Mouse (Mus musculus): ENCODE results near the gene Stx7.
A peak's percentile ranks its signal among the peaks of the same experiment; 100 is the strongest.

The Stx7 gene

DNA sequence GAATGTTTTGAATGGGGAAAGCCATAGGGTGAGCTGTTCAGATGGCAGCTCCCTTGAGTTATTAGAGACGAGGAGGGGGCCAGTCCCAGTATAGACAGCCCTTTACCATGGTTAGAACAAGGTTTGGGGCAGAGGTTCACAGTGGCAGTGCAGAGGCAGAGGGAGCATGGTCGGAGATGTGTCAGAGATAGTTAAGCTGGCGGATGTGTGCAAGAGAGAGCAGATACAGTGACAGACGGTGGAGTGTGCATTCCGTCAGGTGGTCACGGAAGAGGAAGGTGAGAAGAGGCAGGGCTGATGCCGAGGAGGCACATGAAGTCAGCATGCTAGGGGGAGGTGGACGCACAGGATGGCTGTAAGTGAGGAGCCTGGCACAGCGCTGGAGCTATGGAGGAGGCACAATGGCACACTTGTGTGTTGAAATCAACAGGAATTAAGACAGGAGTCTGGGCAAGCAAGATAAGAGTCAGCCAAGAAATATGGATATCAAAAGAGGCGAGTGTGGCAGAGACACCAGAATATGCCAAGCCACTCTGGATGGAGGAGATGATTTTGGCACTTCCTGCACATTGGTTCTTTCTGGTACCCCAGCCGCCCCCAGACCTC, 19.0 kb downstream of the Stx7 start:
- no peak for DNase-seq

GRCm38 (mm10) chr10:24168854-24169253, 19.8 kb downstream of the Stx7 start:
- DNase-seq: no peak

DNA sequence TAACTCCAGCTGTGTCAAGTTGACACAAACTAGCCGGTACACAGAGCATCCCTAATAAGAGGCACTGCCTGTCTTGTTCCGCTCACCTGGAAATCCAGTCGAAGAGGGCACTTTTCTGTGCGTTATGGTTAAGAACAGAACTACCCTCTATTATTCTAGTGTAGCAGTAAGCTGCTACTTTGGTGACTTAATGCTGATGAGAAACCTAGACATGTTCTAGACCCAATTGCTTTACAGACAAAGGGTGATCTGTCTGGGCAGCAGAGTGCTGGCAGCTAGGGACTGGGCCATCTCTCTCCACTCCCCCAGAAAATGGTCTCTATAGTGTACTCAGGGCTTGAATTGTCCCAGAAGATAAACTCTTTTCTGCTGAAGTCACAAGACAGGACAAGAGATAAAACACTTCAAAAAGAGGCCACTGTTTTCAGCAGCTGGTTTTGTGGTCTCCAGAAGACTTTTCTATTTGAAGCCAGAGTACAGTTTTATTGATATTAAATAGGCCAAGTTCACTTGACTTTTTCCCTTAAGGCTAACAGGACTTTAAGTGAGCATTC, 22.9 kb downstream of the Stx7 start:
- no peak for DNase-seq

DNA sequence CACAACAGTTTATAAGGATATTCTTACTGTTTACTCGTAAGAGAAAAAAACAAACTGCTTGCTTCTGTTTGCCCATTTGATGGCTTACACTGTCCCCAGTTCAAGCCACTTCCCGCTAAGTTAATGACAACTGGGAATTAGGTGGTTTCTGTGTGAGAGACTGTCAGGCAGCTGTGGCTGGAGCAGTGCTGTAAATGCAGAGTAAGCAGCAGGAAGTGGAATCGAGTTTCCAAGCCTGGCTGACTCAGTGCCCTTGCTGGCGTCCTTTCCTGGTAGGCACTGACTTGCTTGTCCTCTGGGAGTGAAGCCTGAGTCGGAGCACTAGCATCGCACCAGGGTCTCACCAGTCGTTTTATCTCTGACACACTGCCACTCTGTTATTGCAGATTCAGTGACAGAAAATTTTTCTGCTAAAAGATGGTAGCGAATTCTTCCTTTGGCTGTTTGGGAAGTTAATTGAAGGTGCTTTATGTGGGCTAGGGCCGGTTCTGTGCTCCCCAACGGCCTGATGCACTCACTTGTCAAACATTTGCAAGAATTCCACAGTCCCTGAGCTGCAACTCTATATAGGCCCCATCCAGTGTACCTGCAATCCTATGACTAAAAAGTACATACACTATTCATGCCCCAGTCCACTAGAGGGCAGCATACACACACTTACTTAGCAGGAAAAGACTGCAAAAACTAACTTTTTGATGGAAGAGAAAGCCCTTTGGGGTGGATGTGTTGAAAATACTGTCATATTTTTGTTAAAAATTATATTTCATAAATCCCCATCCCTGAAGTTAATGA, 24.3 kb downstream of the Stx7 start:
- DNase-seq: peak; percentile 69 to 71

DNA sequence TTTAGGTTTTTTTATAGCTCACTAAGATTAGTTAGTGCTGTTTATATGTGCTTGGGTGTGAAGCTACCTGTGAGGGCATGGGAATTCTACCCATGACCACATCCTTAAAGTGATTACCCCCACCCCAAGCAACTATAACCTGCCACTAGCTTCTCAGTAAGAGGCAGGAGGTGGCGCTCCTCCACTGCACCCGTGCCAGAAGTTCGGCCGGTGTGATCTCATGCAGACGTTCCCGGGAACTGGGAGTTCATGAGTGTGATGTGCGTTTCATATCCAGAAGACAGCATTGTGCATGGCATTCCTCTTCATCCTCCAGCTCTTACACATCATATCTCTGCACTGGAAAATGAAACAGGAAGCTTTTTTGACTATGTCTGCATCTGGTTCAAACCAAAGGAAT, 41.3 kb downstream of the Stx7 start:
- DNase-seq: peak in 1 of 2 experiments; percentile 21

DNA sequence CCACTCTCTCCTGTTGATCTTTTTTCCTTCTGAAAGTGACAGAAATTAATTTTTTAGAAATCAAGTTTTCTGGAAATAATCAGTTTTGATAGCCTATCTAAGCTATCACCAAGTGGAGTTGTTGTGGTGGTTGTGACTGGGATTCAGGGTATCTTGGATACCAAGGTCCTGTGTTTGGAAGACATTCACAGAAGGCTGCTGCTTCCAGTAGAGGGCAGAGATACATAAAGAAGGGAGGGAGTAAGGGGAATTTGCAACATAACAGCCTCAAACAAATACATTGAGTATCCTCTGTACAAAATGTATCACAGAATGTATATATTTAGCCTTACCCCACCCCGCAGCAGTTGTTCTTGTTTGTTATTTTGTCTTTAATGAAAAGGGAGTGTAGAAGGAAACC, 42.9 kb downstream of the Stx7 start:
- DNase-seq: no peak

- no peak for DNase-seq
Observed at GRCm38 (mm10) chr10:24199303-24199702, 50.2 kb downstream of the Stx7 start.

- DNase-seq: no peak
Observed at GRCm38 (mm10) chr10:24200099-24200498, 51.0 kb downstream of the Stx7 start.

DNA sequence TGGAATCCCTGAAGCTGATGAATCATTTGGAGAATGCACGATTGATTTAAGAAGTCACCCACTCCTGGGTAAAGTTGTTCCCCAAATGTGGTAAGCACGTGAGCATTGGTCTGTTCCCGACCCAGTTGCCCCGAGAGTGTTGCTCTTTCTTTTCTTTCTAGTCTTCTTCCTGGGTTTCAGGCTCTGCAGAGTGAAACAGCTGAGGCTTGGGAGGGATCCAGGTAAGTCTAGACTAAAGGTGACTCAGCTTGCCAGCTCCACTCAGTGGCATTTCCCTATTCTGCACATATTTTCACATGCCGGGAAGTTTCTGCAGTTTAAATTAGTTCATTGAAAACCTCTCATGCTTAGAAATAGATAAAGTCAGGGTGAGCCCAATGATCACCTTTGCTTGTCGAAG, 61.0 kb downstream of the Stx7 start:
- no peak for DNase-seq

DNA sequence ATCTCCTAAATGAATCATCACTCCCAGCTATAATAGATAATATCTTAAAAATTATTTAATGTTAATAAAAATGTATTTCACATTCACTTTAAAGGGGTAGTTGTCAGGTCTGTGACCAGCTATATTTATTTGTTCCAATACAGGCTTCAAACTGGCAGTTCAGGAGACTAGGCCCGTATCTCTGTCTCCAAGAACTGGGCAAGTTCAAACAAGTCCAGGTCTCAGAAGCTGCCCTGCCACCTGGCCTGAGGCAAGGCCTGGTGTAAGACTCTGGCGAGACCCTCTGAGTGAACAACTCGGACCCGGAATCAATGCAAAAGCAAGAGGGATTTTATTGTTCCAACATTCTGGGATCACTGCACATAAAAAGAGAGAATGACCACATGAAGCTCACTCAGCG, 64.2 kb downstream of the Stx7 start:
- DNase-seq: no peak

- no peak for DNase-seq
Observed at GRCm38 (mm10) chr10:24217558-24218268, 68.6 kb downstream of the Stx7 start.

- DNase-seq: no peak
Observed at GRCm38 (mm10) chr10:24220931-24221330, 71.8 kb downstream of the Stx7 start.

GRCm38 (mm10) chr10:24222911-24223310, 73.8 kb downstream of the Stx7 start:
- no peak for DNase-seq

GRCm38 (mm10) chr10:24223449-24224143, 74.5 kb downstream of the Stx7 start, which contains the start of gene Moxd1:
Moxd1 (plus strand) TSS chr10:24223517.
- peak; percentile 13 to 22 for DNase-seq

DNA sequence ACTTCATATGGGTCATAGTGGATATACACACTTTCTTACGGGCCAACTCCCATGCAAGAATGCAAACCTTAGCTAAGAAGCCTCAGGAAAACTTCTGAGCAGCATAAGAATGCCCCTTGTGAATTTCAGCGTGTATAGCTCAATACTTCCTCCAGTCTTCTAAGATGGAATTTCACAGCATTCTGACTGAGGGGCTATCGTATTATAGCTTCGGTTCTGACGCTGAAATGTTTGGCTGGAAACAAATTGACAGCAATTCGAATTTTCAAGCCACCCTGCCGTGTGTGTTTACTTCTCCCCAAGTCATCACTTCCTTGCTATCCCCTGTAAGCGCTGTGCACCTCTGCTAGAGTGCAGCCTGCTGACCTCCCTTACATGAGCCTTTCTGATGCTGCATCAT, 75.5 kb downstream of the Stx7 start:
- DNase-seq: no peak

DNA sequence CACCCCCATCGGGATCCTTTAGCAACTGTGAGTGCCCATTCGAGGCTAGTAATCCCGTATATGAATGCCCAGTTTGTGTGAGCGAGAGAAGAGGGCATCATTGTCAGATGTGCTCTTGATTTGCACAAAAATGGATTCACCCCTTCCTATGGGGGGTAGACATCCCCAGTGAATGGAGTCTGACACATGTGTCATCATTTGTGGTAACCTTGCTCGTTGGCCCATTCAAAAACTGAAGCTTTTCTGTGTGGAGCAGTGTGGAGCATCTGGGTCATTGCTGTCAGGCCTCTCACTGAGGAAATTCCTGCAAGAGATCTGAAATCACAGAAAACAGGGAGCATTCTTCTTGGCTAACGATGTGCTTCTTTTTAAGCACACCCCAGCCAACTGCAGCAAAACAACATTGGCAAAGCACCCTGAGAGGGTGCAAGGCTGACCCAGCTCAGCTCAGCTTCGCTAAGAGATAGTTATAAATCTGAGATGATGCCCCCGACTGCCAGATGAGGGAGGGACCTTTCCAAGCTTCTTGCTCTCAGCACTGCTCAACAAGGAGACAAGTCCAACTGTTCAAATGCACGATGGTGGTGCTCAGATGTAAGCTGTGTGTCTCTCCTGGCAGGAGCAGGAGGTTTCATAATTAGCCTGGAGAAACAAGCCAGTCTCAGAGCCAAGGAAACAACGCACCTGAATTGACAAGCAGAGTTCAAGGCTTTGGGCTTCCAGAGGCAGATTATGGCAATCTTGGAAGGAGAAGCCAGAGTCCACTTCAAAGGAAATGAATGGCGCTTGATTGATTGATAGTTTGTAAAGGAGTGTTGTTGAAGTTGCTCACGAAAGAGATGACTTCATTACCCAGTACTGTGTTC, 79.4 kb downstream of the Stx7 start:
- no peak for DNase-seq

DNA sequence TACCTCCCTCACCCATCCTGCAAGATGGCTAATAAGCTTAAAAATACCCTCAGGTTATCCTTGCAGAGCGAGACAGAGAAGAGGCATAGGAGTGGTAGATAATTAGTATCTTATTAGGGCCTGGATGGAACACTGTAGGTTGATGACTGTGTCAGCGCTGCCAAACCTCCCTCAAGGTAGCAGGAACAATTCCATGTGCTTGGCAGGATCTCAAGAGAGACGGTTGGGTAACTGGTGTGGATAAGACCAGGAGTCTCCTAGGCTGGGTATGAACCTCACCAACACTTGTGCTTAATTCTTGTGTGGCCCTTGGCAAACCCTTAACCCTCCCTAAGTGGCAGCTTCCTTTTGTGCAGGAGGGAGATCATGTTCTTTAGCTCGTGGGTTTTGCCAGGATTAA, 83.2 kb downstream of the Stx7 start:
- peak; percentile 26 to 50 for DNase-seq

DNA sequence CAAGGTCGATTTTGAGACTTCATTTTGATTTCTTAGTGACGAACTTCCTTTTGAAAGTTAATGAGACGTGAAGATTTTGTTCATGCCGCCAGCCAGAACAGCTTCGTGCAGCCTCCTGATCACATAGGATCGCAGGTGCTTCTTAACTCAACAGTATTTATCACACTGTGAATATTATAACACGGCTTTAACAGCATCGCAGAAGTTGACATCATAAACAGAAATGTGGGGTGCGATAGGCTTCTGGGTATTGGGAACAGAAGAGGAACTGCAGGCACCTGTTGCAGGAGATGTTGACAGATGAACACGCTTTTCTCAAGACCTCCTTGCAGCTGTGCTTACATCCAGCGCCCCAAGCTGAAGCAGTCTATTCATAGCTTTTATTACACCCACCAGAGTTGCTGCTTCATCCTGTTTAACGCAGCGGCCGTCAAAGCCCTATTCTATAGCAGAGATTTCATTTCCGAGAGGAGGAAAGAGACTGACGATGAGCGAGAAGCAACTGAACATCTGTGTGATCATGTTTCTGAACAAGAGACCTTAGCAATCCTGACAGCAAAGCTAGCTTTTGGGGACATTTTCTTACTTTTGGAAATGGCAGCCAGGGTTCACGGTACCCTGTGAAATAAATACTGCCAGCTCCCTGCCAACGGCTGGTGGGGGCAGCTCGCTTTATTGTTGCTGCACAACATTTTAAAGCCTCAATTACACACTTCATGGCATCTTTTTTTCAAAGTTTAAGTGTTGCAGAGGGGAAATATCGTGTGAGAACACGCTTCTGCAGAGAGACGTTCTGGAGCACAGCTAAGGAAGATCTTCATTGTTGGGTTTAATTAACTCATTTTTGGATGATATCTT, 86.6 kb downstream of the Stx7 start:
- DNase-seq: no peak
